Mouse (Mus musculus): ENCODE results near the gene Gm20388. TPM values are rescaled to one million over a fixed set of nuclear protein-coding genes. Genes with fewer than 3 reads are reported as not detected.

Gene Gm20388
- total RNA-seq, 1 experiment, result 27.0 TPM

DNA sequence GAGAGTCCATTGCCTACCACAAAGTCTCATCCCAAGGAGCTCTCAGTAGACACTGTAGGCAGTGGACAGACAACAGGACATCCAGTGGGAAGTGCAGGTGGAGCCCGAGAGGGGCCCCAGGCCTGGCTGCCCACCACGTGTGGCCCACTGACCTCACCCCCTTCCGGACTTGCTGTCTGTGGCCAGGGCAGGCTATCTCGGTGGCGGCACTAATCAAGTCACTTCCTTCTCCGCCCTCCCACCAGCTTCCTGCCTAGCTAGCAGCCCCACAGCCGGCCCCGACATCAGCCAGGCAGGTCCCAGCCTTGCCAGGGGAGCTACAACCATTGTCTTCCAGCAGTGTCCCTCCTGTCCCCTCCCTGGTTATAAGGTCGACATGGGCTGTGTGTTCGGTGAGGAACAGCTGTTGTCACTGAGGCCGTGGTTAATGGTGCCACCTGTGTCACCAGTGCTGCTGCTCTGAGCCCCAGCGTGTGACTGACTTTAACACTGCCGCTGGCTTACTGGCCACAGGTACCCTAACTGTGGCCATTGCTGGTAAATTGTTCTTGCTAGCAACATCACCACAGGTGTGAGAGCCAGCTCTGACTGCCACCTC is 2404.4 kb downstream of the Gm20388 start:
- Histone ChIP-seq H3K9me3 (ENCODE audit: control insufficient read depth, insufficient read depth, low read depth, low read length) (no peaks in the 10 kb centered on the region), H3K4me3 (ENCODE audit: insufficient read depth in 1 of 2, low read depth in 1 of 2, low read length in 2 of 2, poor library complexity in 1 of 2, severe bottlenecking in 1 of 2) (no peak overlapping the region), H3K9ac (ENCODE audit: insufficient read depth, low read depth, low read length, poor library complexity, severe bottlenecking) (no peak overlapping the region), H3K4me1 (ENCODE audit: control insufficient read depth in 2 of 2, insufficient read depth in 2 of 2, low read length in 2 of 2, poor library complexity in 1 of 2) (peaks cover 0 to 42% of the 10 kb centered on the region in 2 experiments; a peak in 2 of 4 replicates), H3K27ac (ENCODE audit: insufficient read depth, low read depth, low read length, poor library complexity, severe bottlenecking) (no peak overlapping the region), H3K36me3 (ENCODE audit: control insufficient read depth, insufficient read depth, low read length, poor library complexity, severe bottlenecking) (no peaks in the 10 kb centered on the region)
- DNase-seq (ENCODE audit: low read depth, low spot score), result no peak
- TF ChIP-seq ZC3H11A (IDR thresholded peaks at IDR 0.05; ENCODE audit: borderline replicate concordance, low read depth, low read length), result no peak
- no peak for TF ChIP-seq ZNF384 (IDR thresholded peaks at IDR 0.05; ENCODE audit: low read depth, low read length)
- no peak for TF ChIP-seq HCFC1 (IDR thresholded peaks at IDR 0.05; ENCODE audit: borderline replicate concordance, insufficient read depth, low read length)
- no peak for TF ChIP-seq MAFK (IDR thresholded peaks at IDR 0.05; ENCODE audit: insufficient read depth, low read depth, low read length)
- no peak for TF ChIP-seq CHD2 (IDR thresholded peaks at IDR 0.05; ENCODE audit: low read depth, low read length)
- in situ Hi-C loops (cut with MboI; ENCODE audit: low sequenced_read_pairs in 2 of 2, unreplicated experiment in 2 of 2), result no loop called here

DNA sequence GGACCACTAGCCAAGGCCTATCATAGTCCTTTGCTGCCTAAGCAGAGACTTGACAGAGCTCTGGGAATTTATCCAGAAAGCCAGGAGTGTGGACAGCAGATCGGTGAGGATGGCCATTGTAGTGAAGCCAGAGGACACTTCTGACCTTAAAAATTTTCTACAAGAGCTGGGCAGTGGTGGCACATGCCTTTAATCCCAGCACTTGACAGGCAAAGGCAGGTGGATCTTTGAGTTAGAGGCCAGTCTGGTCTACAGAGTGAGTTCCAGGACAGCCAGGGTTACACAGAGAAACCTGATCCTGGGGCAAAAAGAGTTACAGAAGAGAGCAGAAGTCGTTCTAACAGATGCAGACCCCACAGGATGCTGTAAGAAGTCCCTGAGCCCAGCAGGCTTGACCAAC is 2405.8 kb downstream of the Gm20388 start:
- in situ Hi-C loops (cut with MboI; ENCODE audit: low sequenced_read_pairs in 2 of 2, unreplicated experiment in 2 of 2), result no loop called here
- H3K27ac ChIP-seq (ENCODE audit: insufficient read depth, low read depth, low read length, poor library complexity, severe bottlenecking), result no peak overlapping the region

DNA sequence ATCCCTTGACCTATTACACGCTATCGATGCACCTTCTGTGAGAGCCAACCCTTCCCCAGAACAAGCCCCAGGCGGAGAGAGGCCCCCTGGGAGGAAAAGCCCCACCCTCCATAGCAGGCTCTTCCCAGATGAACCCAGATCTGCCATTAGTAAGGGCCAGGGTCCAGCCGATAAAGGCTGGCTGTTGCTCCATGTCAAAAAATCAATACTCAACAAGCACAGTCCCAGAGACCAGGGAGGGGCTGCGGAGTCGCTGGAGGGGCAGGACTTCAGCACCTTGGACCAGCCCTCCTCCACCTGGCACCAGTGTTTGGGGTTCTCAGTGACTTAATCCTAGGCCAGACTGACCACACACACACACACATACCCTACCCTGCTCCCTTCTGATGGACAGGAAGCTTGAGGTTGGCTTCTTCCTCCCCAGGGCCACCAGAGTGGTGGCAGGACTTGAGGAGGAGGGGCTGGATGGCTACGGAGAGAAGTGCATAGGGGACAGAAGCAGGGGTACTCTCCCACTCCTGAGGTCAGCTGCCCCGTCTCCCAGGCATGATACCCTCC is 2407.4 kb downstream of the Gm20388 start:
- Histone ChIP-seq H3K9me3 (ENCODE audit: control insufficient read depth, insufficient read depth, low read depth, low read length) (no peaks in the 10 kb centered on the region), H3K27ac (ENCODE audit: insufficient read depth, low read depth, low read length, poor library complexity, severe bottlenecking) (peak overlapping the region; percentile 44; the same call in 1 of the 2 replicates), H3K4me3 (ENCODE audit: insufficient read depth in 1 of 2, low read depth in 1 of 2, low read length in 2 of 2, poor library complexity in 1 of 2, severe bottlenecking in 1 of 2) (no peak overlapping the region), H3K4me1 (ENCODE audit: control insufficient read depth in 2 of 2, insufficient read depth in 2 of 2, low read length in 2 of 2, poor library complexity in 1 of 2) (peaks cover 0 to 52% of the 10 kb centered on the region in 2 experiments; a peak in 2 of 4 replicates), H3K36me3 (ENCODE audit: control insufficient read depth, insufficient read depth, low read length, poor library complexity, severe bottlenecking) (no peaks in the 10 kb centered on the region), H3K9ac (ENCODE audit: insufficient read depth, low read depth, low read length, poor library complexity, severe bottlenecking) (peak overlapping the region; percentile 33)
- TF ChIP-seq HCFC1 (IDR thresholded peaks at IDR 0.05; ENCODE audit: borderline replicate concordance, insufficient read depth, low read length) (no peak), CHD2 (IDR thresholded peaks at IDR 0.05; ENCODE audit: low read depth, low read length) (no peak), MAFK (IDR thresholded peaks at IDR 0.05; ENCODE audit: insufficient read depth, low read depth, low read length) (no peak), ZNF384 (IDR thresholded peaks at IDR 0.05; ENCODE audit: low read depth, low read length) (no peak), ZC3H11A (IDR thresholded peaks at IDR 0.05; ENCODE audit: borderline replicate concordance, low read depth, low read length) (no peak)
- DNase-seq (ENCODE audit: low read depth, low spot score), result no peak
- in situ Hi-C loops (cut with MboI; ENCODE audit: low sequenced_read_pairs in 2 of 2, unreplicated experiment in 2 of 2), result no loop called here

More for the DNA sequence above, 2405.8 kb downstream of the Gm20388 start:
- Histone ChIP-seq H3K36me3 (ENCODE audit: control insufficient read depth, insufficient read depth, low read length, poor library complexity, severe bottlenecking) (no peaks in the 10 kb centered on the region), H3K9ac (ENCODE audit: insufficient read depth, low read depth, low read length, poor library complexity, severe bottlenecking) (no peak overlapping the region), H3K4me3 (ENCODE audit: insufficient read depth in 1 of 2, low read depth in 1 of 2, low read length in 2 of 2, poor library complexity in 1 of 2, severe bottlenecking in 1 of 2) (no peak overlapping the region), H3K4me1 (ENCODE audit: control insufficient read depth in 2 of 2, insufficient read depth in 2 of 2, low read length in 2 of 2, poor library complexity in 1 of 2) (peaks cover 0 to 52% of the 10 kb centered on the region in 2 experiments; a peak in 2 of 4 replicates), H3K9me3 (ENCODE audit: control insufficient read depth, insufficient read depth, low read depth, low read length) (no peaks in the 10 kb centered on the region)
- TF ChIP-seq ZC3H11A (IDR thresholded peaks at IDR 0.05; ENCODE audit: borderline replicate concordance, low read depth, low read length) (no peak), CHD2 (IDR thresholded peaks at IDR 0.05; ENCODE audit: low read depth, low read length) (no peak), MAFK (IDR thresholded peaks at IDR 0.05; ENCODE audit: insufficient read depth, low read depth, low read length) (no peak), HCFC1 (IDR thresholded peaks at IDR 0.05; ENCODE audit: borderline replicate concordance, insufficient read depth, low read length) (no peak), ZNF384 (IDR thresholded peaks at IDR 0.05; ENCODE audit: low read depth, low read length) (no peak)
- no peak for DNase-seq (ENCODE audit: low read depth, low spot score)

DNA sequence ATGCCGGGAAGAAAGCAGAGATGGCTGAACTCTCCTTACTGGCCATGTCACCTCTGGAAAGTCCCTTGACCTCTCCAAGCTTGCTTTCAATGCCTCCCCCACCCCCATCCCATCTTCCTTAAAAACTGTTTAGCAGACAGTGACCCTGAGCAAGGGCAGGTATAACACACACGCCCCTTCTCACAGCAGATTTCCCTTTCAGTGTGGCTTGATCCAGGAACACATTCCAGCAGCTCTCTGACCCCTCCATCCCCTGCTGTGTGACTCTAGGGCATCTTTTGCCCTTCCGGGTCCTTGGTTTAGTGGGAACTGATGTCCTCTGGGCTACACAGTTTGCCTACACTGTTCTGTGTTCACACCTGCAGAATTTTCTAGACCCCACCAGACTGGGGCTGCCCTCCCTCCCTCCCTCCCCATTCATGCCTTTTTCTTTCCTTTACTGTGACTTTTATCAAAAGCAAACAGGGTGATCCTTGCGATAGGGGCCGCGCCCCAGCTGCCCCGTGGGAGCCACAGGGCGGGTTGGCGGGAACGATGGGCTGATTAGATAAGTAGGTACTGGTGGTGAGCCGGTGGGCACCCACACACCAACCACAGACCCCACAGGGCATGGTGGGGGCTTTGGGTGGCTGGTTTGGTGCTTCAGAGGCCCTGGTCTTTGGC is 2408.5 kb downstream of the Gm20388 start:
- in situ Hi-C loops (cut with MboI; ENCODE audit: low sequenced_read_pairs in 2 of 2, unreplicated experiment in 2 of 2), result no loop called here
- Histone ChIP-seq H3K4me1 (ENCODE audit: control insufficient read depth in 2 of 2, insufficient read depth in 2 of 2, low read length in 2 of 2, poor library complexity in 1 of 2) (peaks cover 0 to 52% of the 10 kb centered on the region in 2 experiments; a peak in 2 of 4 replicates), H3K36me3 (ENCODE audit: control insufficient read depth, insufficient read depth, low read length, poor library complexity, severe bottlenecking) (no peaks in the 10 kb centered on the region), H3K27ac (ENCODE audit: insufficient read depth, low read depth, low read length, poor library complexity, severe bottlenecking) (peak overlapping the region; percentile 14; the same call in 1 of the 2 replicates), H3K9ac (ENCODE audit: insufficient read depth, low read depth, low read length, poor library complexity, severe bottlenecking) (no peak overlapping the region; the same call in 1 of the 2 replicates), H3K4me3 (ENCODE audit: insufficient read depth in 1 of 2, low read depth in 1 of 2, low read length in 2 of 2, poor library complexity in 1 of 2, severe bottlenecking in 1 of 2) (no peak overlapping the region; a peak in 1 of 4 replicates), H3K9me3 (ENCODE audit: control insufficient read depth, insufficient read depth, low read depth, low read length) (no peaks in the 10 kb centered on the region)
- no peak for DNase-seq (ENCODE audit: low read depth, low spot score)
- TF ChIP-seq ZNF384 (IDR thresholded peaks at IDR 0.05; ENCODE audit: low read depth, low read length) (no peak), ZC3H11A (IDR thresholded peaks at IDR 0.05; ENCODE audit: borderline replicate concordance, low read depth, low read length) (no peak), HCFC1 (IDR thresholded peaks at IDR 0.05; ENCODE audit: borderline replicate concordance, insufficient read depth, low read length) (no peak), MAFK (IDR thresholded peaks at IDR 0.05; ENCODE audit: insufficient read depth, low read depth, low read length) (no peak), CHD2 (IDR thresholded peaks at IDR 0.05; ENCODE audit: low read depth, low read length) (no peak)
